ENCODE assay signal across 10 mouse cellular contexts in the genomic region with DNA sequence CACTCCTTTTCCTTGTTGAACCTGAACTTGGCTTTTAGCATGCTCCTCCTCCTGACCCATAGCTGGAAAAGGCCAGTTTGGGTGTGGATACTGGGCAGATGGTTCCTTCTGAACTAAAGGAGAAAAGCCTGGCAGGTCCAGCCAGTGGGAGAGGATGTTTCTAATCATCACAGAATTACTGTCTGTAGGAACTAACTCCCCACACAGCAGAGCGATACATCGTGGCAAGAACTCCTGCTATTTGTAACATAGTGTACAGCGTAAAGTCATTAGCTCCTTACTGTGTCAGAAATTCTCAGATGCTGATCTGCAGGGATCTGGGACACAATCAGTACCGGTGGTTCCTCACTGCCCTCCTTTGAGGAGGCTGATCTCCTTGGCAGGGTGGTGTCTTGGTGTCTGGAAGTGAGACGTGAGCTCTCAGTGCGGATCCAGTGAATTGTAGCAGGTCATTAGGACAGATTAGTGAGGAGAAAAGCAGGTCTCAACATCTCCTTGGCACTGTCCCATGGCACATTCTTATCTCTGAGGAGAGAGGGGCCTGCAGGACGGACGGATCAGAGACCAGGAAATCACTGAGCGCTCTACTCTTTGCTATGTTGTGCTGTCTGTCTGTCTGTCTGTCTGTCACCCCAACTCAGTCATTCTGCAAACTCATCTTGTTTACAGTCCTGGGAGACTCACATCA. TPM values are rescaled to one million over a fixed set of nuclear protein-coding genes. Genes with fewer than 3 reads are reported as not detected.
DNase-seq lines count a peak whose midpoint lies in the region; ATAC-seq and TF ChIP-seq lines count a peak whose summit lies in the region.
"Had no signal": no experiment of that assay in that cellular context is flagged by ENCODE, and none has a peak within 500 bp of the region (broad histone marks: within the 10 kb centered on the region; RNA-seq: fewer than 3 reads in every experiment).

No protein-coding gene starts in this region.

- no peak overlapping the region for H3K4me2 ChIP-seq in midbrain, embryonic 11.5 days
- H3K4me2 ChIP-seq in limb, embryonic 14.5 days (replicated peaks; ENCODE audit: low read depth, low read length, severe bottlenecking) = peak overlapping the region; percentile 80
- no peak overlapping the region; the same call in 1 of the 2 replicates for H3K4me2 ChIP-seq in kidney, embryonic 15.5 days
- H3K4me2 ChIP-seq: midbrain, embryonic 12.5 days had no signal

- DNase-seq in gastrocnemius, adult 2 months = no peak
- no peak for DNase-seq in gastrocnemius, adult 8-10 months (ENCODE audit: low spot score in 2 of 2)
- DNase-seq in midbrain, embryonic 11.5 days (ENCODE audit: low spot score, missing footprints) = peak; percentile 81
- DNase-seq in midbrain, embryonic 10.5 days (ENCODE audit: low spot score) = no peak
- no peak for DNase-seq in limb, embryonic 14.5 days (ENCODE audit: low spot score)
- DNase-seq in urinary bladder, postnatal 25 days (ENCODE audit: low spot score) = no peak
- DNase-seq: kidney, postnatal 25 days had no signal

- H3K27me3 ChIP-seq in midbrain, embryonic 11.5 days (ENCODE audit: control insufficient read depth, insufficient read depth, low read length) = no peaks in the 10 kb centered on the region
- peaks cover 11% of the 10 kb centered on the region for H3K27me3 ChIP-seq in midbrain, embryonic 10.5 days (ENCODE audit: low read depth, poor library complexity, severe bottlenecking)
- H3K27me3 ChIP-seq in limb, embryonic 14.5 days (ENCODE audit: control insufficient read depth, insufficient read depth, low read length) = no peaks in the 10 kb centered on the region
- no peaks in the 10 kb centered on the region for H3K27me3 ChIP-seq in small intestine, adult 2 months (ENCODE audit: control insufficient read depth, insufficient read depth, low read length)
- H3K27me3 ChIP-seq in kidney, embryonic 15.5 days = peaks cover 28% of the 10 kb centered on the region

- H3K9ac ChIP-seq in midbrain, embryonic 11.5 days (ENCODE audit: low read length) = no peak overlapping the region
- no peak overlapping the region for H3K9ac ChIP-seq in limb, embryonic 14.5 days (ENCODE audit: low read depth, low read length, severe bottlenecking)
- H3K9ac ChIP-seq in kidney, embryonic 15.5 days = no peak overlapping the region
- H3K9ac ChIP-seq: midbrain, embryonic 12.5 days had no signal

- 80% methylated on average over 9 of the region's 9 CpGs for WGBS in midbrain, embryonic 11.5 days
- 85% methylated on average over 9 of the region's 9 CpGs for WGBS in midbrain, embryonic 10.5 days
- 59% methylated on average over 9 of the region's 9 CpGs for WGBS in limb, embryonic 14.5 days
- WGBS in small intestine, adult 2 months = 61% methylated on average over 9 of the region's 9 CpGs
- WGBS in kidney, embryonic 15.5 days = 77% methylated on average over 9 of the region's 9 CpGs

- peak overlapping the region; percentile 76 for H3K4me3 ChIP-seq in gastrocnemius, adult 2 months
- H3K4me3 ChIP-seq in midbrain, embryonic 11.5 days (ENCODE audit: low read depth, low read length) = no peak overlapping the region
- H3K4me3 ChIP-seq in midbrain, embryonic 10.5 days = no peak overlapping the region
- H3K4me3 ChIP-seq in limb, embryonic 14.5 days (replicated peaks; ENCODE audit: low read length) = peak overlapping the region; percentile 73
- H3K4me3 ChIP-seq in small intestine, adult 2 months (ENCODE audit: low read depth, low read length) = peak overlapping the region; percentile 49
- H3K4me3 ChIP-seq in kidney, embryonic 15.5 days (replicated peaks) = no peak overlapping the region
- H3K4me3 ChIP-seq: midbrain, embryonic 12.5 days had no signal

- H3K27ac ChIP-seq in gastrocnemius, adult 2 months = peak overlapping the region; percentile 98
- H3K27ac ChIP-seq in midbrain, embryonic 11.5 days (ENCODE audit: low read depth, low read length) = no peak overlapping the region
- H3K27ac ChIP-seq in midbrain, embryonic 10.5 days (replicated peaks) = no peak overlapping the region
- H3K27ac ChIP-seq in limb, embryonic 14.5 days (replicated peaks; ENCODE audit: low read depth, low read length) = no peak overlapping the region
- H3K27ac ChIP-seq in small intestine, adult 2 months (ENCODE audit: insufficient read depth, low read depth, low read length) = no peak overlapping the region
- H3K27ac ChIP-seq in kidney, embryonic 15.5 days = no peak overlapping the region
- H3K27ac ChIP-seq: midbrain, embryonic 12.5 days had no signal

- intact Hi-C loops in gastrocnemius, adult 2 months (cut with DNase I) = loop anchor here (2.0 to 10.0 kb wide), 5 partner anchors 68 to 329 kb away; a partner anchor contains a TSS

- H3K4me1 ChIP-seq in midbrain, embryonic 11.5 days (ENCODE audit: control insufficient read depth, insufficient read depth, low read length) = no peaks in the 10 kb centered on the region
- peaks cover 49% of the 10 kb centered on the region for H3K4me1 ChIP-seq in midbrain, embryonic 10.5 days
- peaks cover 61% of the 10 kb centered on the region for H3K4me1 ChIP-seq in limb, embryonic 14.5 days (ENCODE audit: control insufficient read depth, insufficient read depth, low read length)
- peaks cover 24% of the 10 kb centered on the region for H3K4me1 ChIP-seq in small intestine, adult 2 months (ENCODE audit: control insufficient read depth, insufficient read depth, insufficient read length, low read length)
- H3K4me1 ChIP-seq in kidney, embryonic 15.5 days = peaks cover 46% of the 10 kb centered on the region

- H3K9me3 ChIP-seq in midbrain, embryonic 11.5 days (ENCODE audit: control insufficient read depth, low read length) = no peaks in the 10 kb centered on the region
- H3K9me3 ChIP-seq in midbrain, embryonic 10.5 days (replicated peaks) = no peaks in the 10 kb centered on the region
- no peaks in the 10 kb centered on the region for H3K9me3 ChIP-seq in limb, embryonic 14.5 days (ENCODE audit: control insufficient read depth, low read length)
- H3K9me3 ChIP-seq in kidney, embryonic 15.5 days (replicated peaks) = no peaks in the 10 kb centered on the region
- H3K9me3 ChIP-seq: midbrain, embryonic 12.5 days had no signal

- no peak for TF ChIP-seq CTCF in gastrocnemius, adult 2 months (IDR thresholded peaks at IDR 0.05)
- no peak for TF ChIP-seq CTCF in small intestine, adult 2 months (IDR thresholded peaks at IDR 0.05; ENCODE audit: extremely low read depth, insufficient read length, insufficient replicate concordance, low read depth, low read length)

- no peak for TF ChIP-seq POLR2A in limb, embryonic 14.5 days (IDR thresholded peaks at IDR 0.05; ENCODE audit: borderline replicate concordance, extremely low read depth, insufficient read depth, insufficient read length)
- no peak for TF ChIP-seq POLR2A in small intestine, adult 2 months (IDR thresholded peaks at IDR 0.05; ENCODE audit: low read depth, low read length)

- no peak for ATAC-seq in midbrain, embryonic 11.5 days (ENCODE audit: low FRiP score)
- ATAC-seq in limb, embryonic 14.5 days (ENCODE audit: low FRiP score, low read depth) = no peak
- no peak for ATAC-seq in kidney, embryonic 15.5 days (replicated peaks; ENCODE audit: low FRiP score)

- no peaks in the 10 kb centered on the region for H3K36me3 ChIP-seq in midbrain, embryonic 11.5 days (ENCODE audit: control insufficient read depth, insufficient read depth, low read length)
- H3K36me3 ChIP-seq in midbrain, embryonic 10.5 days = no peaks in the 10 kb centered on the region
- H3K36me3 ChIP-seq in limb, embryonic 14.5 days (ENCODE audit: control insufficient read depth, insufficient read depth, low read length) = no peaks in the 10 kb centered on the region
- H3K36me3 ChIP-seq in small intestine, adult 2 months (ENCODE audit: control insufficient read depth, insufficient read depth, low read length) = 0 out of 2 replicates have a peak, but pooled peaks cover 2% of the 10 kb centered on the region
- H3K36me3 ChIP-seq in kidney, embryonic 15.5 days = no peaks in the 10 kb centered on the region
- H3K36me3 ChIP-seq: midbrain, embryonic 12.5 days had no signal

RNA-seq across cellular contexts. Expression of a gene that starts 2.7 kb away (rescaled TPM):
- total RNA-seq in gastrocnemius, adult 2 months (2021) = 100 to 1,000 TPM in 1 of 2 experiments, 10 to 100 TPM in 1; 99.2 to 114 TPM
- total RNA-seq in gastrocnemius, adult 8-10 months (2022) = 100 to 1,000 TPM; 116 to 150 (median 135) TPM
- 5.5 and 7.8 TPM in 2 replicates for polyA plus RNA-seq in midbrain, embryonic 11.5 days (2014; fragmentation: Nextera tagmentation; extraction: Ambion mirVana)
- 8.5 and 11.4 TPM in 2 replicates for polyA plus RNA-seq in midbrain, embryonic 10.5 days (2016; fragmentation: Nextera tagmentation; extraction: Ambion mirVana)
- polyA plus RNA-seq in limb, embryonic 14.5 days (2012; rRNA removed) = 10.6 and 11.3 TPM in 2 replicates
- 17.2 and 18.6 TPM in 2 replicates for polyA plus RNA-seq in limb, embryonic 14.5 days (2014; fragmentation: Nextera tagmentation; extraction: Ambion mirVana)
- polyA plus RNA-seq in small intestine, adult 2 months (2012; rRNA removed) = 9.1 and 22.7 TPM in 2 replicates
- polyA plus RNA-seq in kidney, embryonic 15.5 days (2015; fragmentation: Nextera tagmentation; extraction: Ambion mirVana) = 6.2 and 6.4 TPM in 2 replicates

Comparison
In these comparisons a context has a peak if more than half of its experiments do, and no peak if none do; other contexts are left out.
1. H3K4me3 ChIP-seq: peak in gastrocnemius, adult 2 months (single experiment), limb, embryonic 14.5 days (single experiment) and small intestine, adult 2 months (single experiment); none in midbrain, embryonic 11.5 days (single experiment), midbrain, embryonic 10.5 days (single experiment) and kidney, embryonic 15.5 days (single experiment).